Comparison of ENCODE assay signal across 14 mouse cellular contexts in genomic region chr10:80572477-80572876, GRCm38 (mm10). TPM values are rescaled to one million over a fixed set of nuclear protein-coding genes. Genes with fewer than 3 reads are reported as not detected.
DNase-seq lines count a peak whose midpoint lies in the region; ATAC-seq and TF ChIP-seq lines count a peak whose summit lies in the region.
"Had no signal": no experiment of that assay in that cellular context is flagged by ENCODE, and none has a peak within 500 bp of the region (broad histone marks: within the 10 kb centered on the region; RNA-seq: fewer than 3 reads in every experiment).

No protein-coding gene starts in this region.

- H3K9ac ChIP-seq in liver, embryonic 14.5 days (replicated peaks), result peak overlapping the region; percentile 87

- TF ChIP-seq EP300 in liver, embryonic 14.5 days (IDR thresholded peaks at IDR 0.05; ENCODE audit: low read depth), result no peak

- H3K4me3 ChIP-seq in spleen, adult 2 months (ENCODE audit: extremely low read depth, insufficient read depth, insufficient read length), result no peak overlapping the region
- H3K4me3 ChIP-seq in liver, embryonic 14.5 days (ENCODE audit: insufficient read depth in 1 of 2, low read depth in 2 of 2, low read length in 2 of 2), result peak overlapping the region; percentile 69 to 90
- H3K4me3 ChIP-seq: megakaryocyte, embryonic 14.5 days had no signal

- WGBS in spleen, adult 2 months, result 74% methylated on average over 2 of the region's 2 CpGs
- 19% methylated on average over 2 of the region's 2 CpGs for WGBS in liver, embryonic 14.5 days (ENCODE audit: insufficient replicate concordance)

- DNase-seq in cerebellum, postnatal 10 days, result peak; percentile 36 to 49
- DNase-seq in cerebellum, adult 9-11 months, result no peak
- DNase-seq in spleen, adult 2 months (ENCODE audit: low read depth in 1 of 2, low spot score in 2 of 2), result no peak
- DNase-seq in spleen, postnatal 14 days (ENCODE audit: low spot score in 2 of 2), result no peak
- DNase-seq in liver, embryonic 14.5 days (ENCODE audit: low read depth in 3 of 3, low spot score in 3 of 3), result peak; percentile 77 to 81 (median 79)
- DNase-seq in urinary bladder, postnatal 25 days (ENCODE audit: low spot score), result no peak
- no peak for DNase-seq in embryo, embryonic 11 days
- DNase-seq in urinary bladder, postnatal 10 days (ENCODE audit: low spot score), result no peak
- DNase-seq: cerebellum, postnatal 36 days; heart, postnatal 10 days; kidney, postnatal 14 days; layer of hippocampus, postnatal 36 days had no signal

- TF ChIP-seq CTCF in spleen, adult 2 months (IDR thresholded peaks at IDR 0.05; ENCODE audit: extremely low read depth, insufficient read depth, insufficient read length, insufficient replicate concordance), result no peak
- no peak for TF ChIP-seq CTCF in liver, embryonic 14.5 days (IDR thresholded peaks at IDR 0.05; ENCODE audit: low read depth)

- H3K27me3 ChIP-seq in spleen, adult 2 months (ENCODE audit: control insufficient read depth, insufficient read depth, low read length), result no peaks in the 10 kb centered on the region
- H3K27me3 ChIP-seq in liver, embryonic 14.5 days (ENCODE audit: control insufficient read depth, insufficient read depth, low read length), result no peaks in the 10 kb centered on the region
- H3K27me3 ChIP-seq: megakaryocyte, embryonic 14.5 days had no signal

- H3K4me2 ChIP-seq in liver, embryonic 14.5 days (ENCODE audit: low read depth), result peak overlapping the region; percentile 77

- H3K4me1 ChIP-seq in spleen, adult 2 months (ENCODE audit: control insufficient read depth, insufficient read depth, insufficient read length), result peaks cover 29% of the 10 kb centered on the region
- peaks cover 54 to 60% of the 10 kb centered on the region in 2 experiments for H3K4me1 ChIP-seq in liver, embryonic 14.5 days (replicated peaks; ENCODE audit: control insufficient read depth in 2 of 2, insufficient read depth in 2 of 2, low read length in 1 of 2)

- H3K9me3 ChIP-seq in liver, embryonic 14.5 days (ENCODE audit: control insufficient read depth, low read length), result no peaks in the 10 kb centered on the region
- H3K9me3 ChIP-seq: megakaryocyte, embryonic 14.5 days had no signal

- peak overlapping the region; percentile 62; the same call in 1 of the 2 replicates for H3K27ac ChIP-seq in spleen, adult 2 months (ENCODE audit: insufficient read depth, low read length)
- H3K27ac ChIP-seq in liver, embryonic 14.5 days, result peak overlapping the region; percentile 99

- peaks cover 8% of the 10 kb centered on the region for H3K36me3 ChIP-seq in spleen, adult 2 months (ENCODE audit: control insufficient read depth, insufficient read depth, low read length)
- H3K36me3 ChIP-seq in liver, embryonic 14.5 days (replicated peaks; ENCODE audit: control insufficient read depth, insufficient read depth, low read depth), result peaks cover 18% of the 10 kb centered on the region

- TF ChIP-seq POLR2A in spleen, adult 2 months (IDR thresholded peaks at IDR 0.05; ENCODE audit: low read depth, low read length), result no peak

- ATAC-seq in liver, embryonic 14.5 days (ENCODE audit: insufficient read depth), result peak; percentile 45
- ATAC-seq: activated CD4-positive, CD25-positive, alpha-beta regulatory T cell, adult 4 months had no signal

RNA-seq across cellular contexts. Expression of gene Klf16, which starts 4.6 kb away (rescaled TPM):
- polyA plus RNA-seq in spleen, adult 2 months (2012; rRNA removed), result 27.9 and 41.8 TPM in 2 replicates
- 12.5 and 13.8 TPM in 2 replicates for polyA plus RNA-seq in liver, embryonic 14.5 days (2012; rRNA removed)
- 10.6 and 12.3 TPM in 2 replicates for polyA plus RNA-seq in liver, embryonic 14.5 days (2014; fragmentation: Nextera tagmentation; extraction: Ambion mirVana)

RNA-seq across cellular contexts. Expression of gene Rexo1, which starts 11.1 kb away (rescaled TPM):
- 78.0 and 95.1 TPM in 2 replicates for polyA plus RNA-seq in spleen, adult 2 months (2012; rRNA removed)
- 19.1 and 24.8 TPM in 2 replicates for polyA plus RNA-seq in liver, embryonic 14.5 days (2012; rRNA removed)
- 10.7 and 14.0 TPM in 2 replicates for polyA plus RNA-seq in liver, embryonic 14.5 days (2014; fragmentation: Nextera tagmentation; extraction: Ambion mirVana)

RNA-seq across cellular contexts. Expression of gene Abhd17a, which starts 17.7 kb away (rescaled TPM):
- polyA plus RNA-seq in spleen, adult 2 months (2012; rRNA removed), result 220 and 302 TPM in 2 replicates
- polyA plus RNA-seq in liver, embryonic 14.5 days (2012; rRNA removed), result 41.2 and 51.0 TPM in 2 replicates
- 55.0 and 63.4 TPM in 2 replicates for polyA plus RNA-seq in liver, embryonic 14.5 days (2014; fragmentation: Nextera tagmentation; extraction: Ambion mirVana)

RNA-seq across cellular contexts. Expression of gene Scamp4, which starts 30.2 kb away (rescaled TPM):
- 94.8 and 110 TPM in 2 replicates for polyA plus RNA-seq in spleen, adult 2 months (2012; rRNA removed)
- 22.0 and 27.6 TPM in 2 replicates for polyA plus RNA-seq in liver, embryonic 14.5 days (2012; rRNA removed)
- 34.6 and 39.8 TPM in 2 replicates for polyA plus RNA-seq in liver, embryonic 14.5 days (2014; fragmentation: Nextera tagmentation; extraction: Ambion mirVana)

RNA-seq across cellular contexts. Expression of gene Adat3, which starts 30.2 kb away (rescaled TPM):
- polyA plus RNA-seq in spleen, adult 2 months (2012; rRNA removed), result 17.0 and 25.7 TPM in 2 replicates
- polyA plus RNA-seq in liver, embryonic 14.5 days (2012; rRNA removed), result 6.3 and 6.4 TPM in 2 replicates
- polyA plus RNA-seq in liver, embryonic 14.5 days (2014; fragmentation: Nextera tagmentation; extraction: Ambion mirVana), result 3.8 and 4.9 TPM in 2 replicates

Comparison
In these comparisons a context has a peak if more than half of its experiments do, and no peak if none do; other contexts are left out.
1. DNase-seq: peak in cerebellum, postnatal 10 days (2 of 2) and liver, embryonic 14.5 days (3 of 3); none in cerebellum, adult 9-11 months (single experiment), spleen, adult 2 months (0 of 2), spleen, postnatal 14 days (0 of 2), urinary bladder, postnatal 25 days (single experiment), embryo, embryonic 11 days (single experiment) and urinary bladder, postnatal 10 days (single experiment).